Mouse (Mus musculus) liver, embryonic 16.5 days (tissue): ENCODE data around the gene Chst10. TPM values are rescaled to one million over a fixed set of nuclear protein-coding genes. Genes with fewer than 3 reads are reported as not detected.

ENCODE experiments used
- polyA plus RNA-seq: library from polyadenylated mRNA; unstranded; fragments of >200 nt; fragmentation: Nextera tagmentation; extraction: Ambion mirVana; gene quantifications from 2 replicates; pipeline ENCODE4 v1.2.1, GENCODE M21; 2015

Chst10 gene
- polyA plus RNA-seq, 1 experiment from 2014 or later = 0.21 TPM

Other genes starting within 250 kb of the Chst10 start
- gene Aff3, start 233.2 kb downstream of the Chst10 start, polyA plus RNA-seq = 0.34 and 0.38 TPM in 2 replicates
- gene Lonrf2, start 61.5 kb downstream of the Chst10 start, polyA plus RNA-seq = 0.02 and 0.04 TPM in 2 replicates
- not detected in 2 replicates for gene Nms, start 41.0 kb upstream of the Chst10 start, polyA plus RNA-seq
- gene Pdcl3, start 87.4 kb upstream of the Chst10 start, polyA plus RNA-seq = 30.6 and 34.1 TPM in 2 replicates